Mouse (Mus musculus) CH12.LX (cell line): ENCODE results near the gene Nudt15. TPM values are rescaled to one million over a fixed set of nuclear protein-coding genes. Genes with fewer than 3 reads are reported as not detected.

ENCODE experiments used
- DNase-seq: peaks from one replicate; pipeline ENCODE4 v3.0.0-alpha.2; 2013; ENCODE audit errors: extremely low read depth
- H3K27ac ChIP-seq: 2 replicates; pipeline ENCODE4 v1.5.1; 2012; ENCODE audit warnings: low read depth, mild to moderate bottlenecking, control low read depth, moderate library complexity; ENCODE audit not compliant: insufficient read depth
- H3K27me3 ChIP-seq: replicated peaks from 2 replicates; pipeline ENCODE3; 2012; ENCODE audit warnings: inconsistent platforms
- H3K36me3 ChIP-seq, 2 experiments: replicated peaks in 1 of 2; 2 replicates each; pipeline versions ENCODE3 to v1.6.1; 2012; ENCODE audit warnings: inconsistent platforms in 1 of 2, low read length in 1 of 2, mild to moderate bottlenecking in 1 of 2, mixed read lengths in 1 of 2, moderate library complexity in 1 of 2; ENCODE audit not compliant: control insufficient read depth in 1 of 2, insufficient read depth in 1 of 2
- H3K4me1 ChIP-seq, 2 experiments: 2 replicates each; pipeline ENCODE4 v1.6.1; 2012; ENCODE audit warnings: inconsistent platforms in 1 of 2, moderate library complexity in 1 of 2; ENCODE audit not compliant: insufficient read depth in 2 of 2, control insufficient read depth in 1 of 2
- H3K4me2 ChIP-seq: 2 replicates; pipeline ENCODE4 v1.6.1; 2012; ENCODE audit warnings: low read depth, mild to moderate bottlenecking, control low read depth; ENCODE audit not compliant: poor library complexity, insufficient read depth, severe bottlenecking
- H3K4me3 ChIP-seq, 3 experiments: fragments of 150-350 bp in 1 of 3; sonication (generic) in 1 of 3; replicated peaks in 1 of 3; 2 replicates each; pipeline versions ENCODE3 to v1.5.1; 2011 to 2012; ENCODE audit warnings: low read depth in 2 of 3, low read length in 2 of 3, mild to moderate bottlenecking in 2 of 3, moderate library complexity in 2 of 3, control low read depth in 1 of 3, improper control_type of control experiment in 1 of 3, inconsistent platforms in 1 of 3, mixed read lengths in 1 of 3; ENCODE audit not compliant: poor library complexity in 1 of 3
- H3K79me2 ChIP-seq: replicated peaks from 2 replicates; pipeline ENCODE4 v1.6.1; 2012; ENCODE audit warnings: mild to moderate bottlenecking, moderate library complexity; ENCODE audit not compliant: control insufficient read depth, poor library complexity, insufficient read depth, severe bottlenecking; ENCODE audit errors: extremely low read depth
- H3K9ac ChIP-seq: 2 replicates; pipeline ENCODE4 v1.6.1; 2012; ENCODE audit warnings: low read depth, mild to moderate bottlenecking, control low read depth, moderate library complexity; ENCODE audit not compliant: insufficient read depth
- H3K9me3 ChIP-seq: replicated peaks from 2 replicates; pipeline ENCODE3; 2012; ENCODE audit warnings: low read length, inconsistent platforms, mixed read lengths
- CHD1 ChIP-seq: IDR thresholded peaks from 2 replicates; pipeline ENCODE4 v1.6.1; 2012; ENCODE audit warnings: low read depth, low read length, improper control_type of control experiment, inconsistent platforms
- CTCF ChIP-seq, 2 experiments: IDR thresholded peaks in 1 of 2; conservative IDR thresholded peaks in 1 of 2; 2 replicates each; pipeline ENCODE4 v1.5.1; 2011 to 2012; ENCODE audit warnings: low read depth in 2 of 2, low read length in 2 of 2, improper control_type of control experiment in 1 of 2, inconsistent platforms in 1 of 2, mild to moderate bottlenecking in 1 of 2, moderate library complexity in 1 of 2
- E2F4 ChIP-seq: IDR thresholded peaks from 2 replicates; pipeline ENCODE4 v1.6.1; 2011; ENCODE audit warnings: low read depth, low read length, improper control_type of control experiment; ENCODE audit not compliant: insufficient replicate concordance
- ELF1 ChIP-seq: IDR thresholded peaks from 2 replicates; pipeline ENCODE4 v1.6.1; 2014; ENCODE audit warnings: low read depth, mild to moderate bottlenecking, inconsistent platforms, low read length, improper control_type of control experiment
- EP300 ChIP-seq: IDR thresholded peaks from 2 replicates; pipeline ENCODE4 v1.6.1; 2011; ENCODE audit warnings: low read length, improper control_type of control experiment
- ETS1 ChIP-seq: conservative IDR thresholded peaks from 2 replicates; pipeline ENCODE4 v1.6.1; 2012; ENCODE audit warnings: low read depth, mild to moderate bottlenecking, inconsistent platforms, low read length, improper control_type of control experiment, moderate library complexity
- GABPA ChIP-seq: IDR thresholded peaks from 2 replicates; pipeline ENCODE4 v1.6.1; 2012; ENCODE audit warnings: low read depth, low read length, improper control_type of control experiment, inconsistent platforms; ENCODE audit not compliant: insufficient replicate concordance
- HCFC1 ChIP-seq: IDR thresholded peaks from 2 replicates; pipeline ENCODE4 v1.6.1; 2012; ENCODE audit warnings: low read depth, mild to moderate bottlenecking, inconsistent platforms, low read length, improper control_type of control experiment
- IRF4 ChIP-seq: IDR thresholded peaks from 2 replicates; pipeline ENCODE4 v1.6.1; 2014; ENCODE audit warnings: low read depth, mild to moderate bottlenecking, inconsistent platforms, low read length, improper control_type of control experiment
- JUN ChIP-seq: IDR thresholded peaks from 2 replicates; pipeline ENCODE4 v1.6.1; 2011; ENCODE audit warnings: low read depth, mild to moderate bottlenecking, low read length, improper control_type of control experiment, moderate library complexity; ENCODE audit not compliant: insufficient read depth
- KAT2A ChIP-seq: IDR thresholded peaks from 2 replicates; pipeline ENCODE4 v1.6.1; 2012; ENCODE audit warnings: low read length, improper control_type of control experiment, inconsistent platforms; ENCODE audit not compliant: insufficient replicate concordance
- MAFK ChIP-seq: IDR thresholded peaks from 2 replicates; pipeline ENCODE4 v1.6.1; 2011; ENCODE audit warnings: low read length, improper control_type of control experiment; ENCODE audit not compliant: insufficient replicate concordance
- MAZ ChIP-seq: IDR thresholded peaks from 2 replicates; pipeline ENCODE4 v1.6.1; 2012; ENCODE audit warnings: low read depth, mild to moderate bottlenecking, inconsistent platforms, low read length, improper control_type of control experiment, moderate library complexity
- MEF2A ChIP-seq: IDR thresholded peaks from 2 replicates; pipeline ENCODE4 v1.6.1; 2014; ENCODE audit warnings: low read depth, mild to moderate bottlenecking, inconsistent platforms, low read length, improper control_type of control experiment, borderline replicate concordance
- MXI1 ChIP-seq: IDR thresholded peaks from 2 replicates; pipeline ENCODE4 v1.6.1; 2011; ENCODE audit warnings: mild to moderate bottlenecking, low read depth, low read length, improper control_type of control experiment
- MYC ChIP-seq: IDR thresholded peaks from 2 replicates; pipeline ENCODE4 v1.6.1; 2011; ENCODE audit warnings: low read depth, mild to moderate bottlenecking, improper control_type of control experiment, low read length
- NELFE ChIP-seq: IDR thresholded peaks from 2 replicates; pipeline ENCODE4 v1.6.1; 2011; ENCODE audit warnings: low read depth, low read length, improper control_type of control experiment
- NRF1 ChIP-seq: IDR thresholded peaks from 2 replicates; pipeline ENCODE4 v1.6.1; 2014; ENCODE audit warnings: low read depth, mild to moderate bottlenecking, inconsistent platforms, low read length, improper control_type of control experiment, moderate library complexity
- POLR2A ChIP-seq: IDR thresholded peaks from 2 replicates; pipeline ENCODE4 v1.6.1; 2011; ENCODE audit warnings: low read depth, mild to moderate bottlenecking, improper control_type of control experiment, low read length
- POLR2AphosphoS2 ChIP-seq: IDR thresholded peaks from 2 replicates; pipeline ENCODE4 v1.6.1; 2011; ENCODE audit warnings: low read depth, low read length, improper control_type of control experiment
- RAD21 ChIP-seq: IDR thresholded peaks from 2 replicates; pipeline ENCODE4 v1.6.1; 2011; ENCODE audit warnings: low read depth, mild to moderate bottlenecking, low read length, improper control_type of control experiment, moderate library complexity
- SMC3 ChIP-seq: IDR thresholded peaks from 2 replicates; pipeline ENCODE4 v1.6.1; 2011; ENCODE audit warnings: low read depth, low read length, improper control_type of control experiment
- TCF12 ChIP-seq: IDR thresholded peaks from 2 replicates; pipeline ENCODE4 v1.6.1; 2014; ENCODE audit warnings: low read depth, mild to moderate bottlenecking, inconsistent platforms, low read length, improper control_type of control experiment
- UBTF ChIP-seq: IDR thresholded peaks from 2 replicates; pipeline ENCODE4 v1.6.1; 2012; ENCODE audit warnings: low read depth, mild to moderate bottlenecking, inconsistent platforms, low read length, improper control_type of control experiment, moderate library complexity
- USF1 ChIP-seq: IDR thresholded peaks from 2 replicates; pipeline ENCODE4 v1.6.1; 2014; ENCODE audit warnings: low read depth, mild to moderate bottlenecking, inconsistent platforms, low read length, improper control_type of control experiment
- USF2 ChIP-seq: conservative IDR thresholded peaks from 2 replicates; pipeline ENCODE4 v1.6.1; 2011; ENCODE audit warnings: low read depth, low read length, improper control_type of control experiment
- ZC3H11A ChIP-seq: IDR thresholded peaks from 2 replicates; pipeline ENCODE4 v1.6.1; 2012; ENCODE audit warnings: low read depth, mild to moderate bottlenecking, inconsistent platforms, low read length, improper control_type of control experiment
- ZKSCAN1 ChIP-seq: IDR thresholded peaks from 2 replicates; pipeline ENCODE4 v1.6.1; 2012; ENCODE audit warnings: low read depth, inconsistent platforms, low read length, improper control_type of control experiment, borderline replicate concordance
- ZMIZ1 ChIP-seq: IDR thresholded peaks from 2 replicates; pipeline ENCODE4 v1.6.1; 2012; ENCODE audit warnings: low read depth, mild to moderate bottlenecking, inconsistent platforms, low read length, improper control_type of control experiment
- ZNF384 ChIP-seq: IDR thresholded peaks from 2 replicates; pipeline ENCODE4 v1.6.1; 2012; ENCODE audit warnings: low read depth, low read length, improper control_type of control experiment, inconsistent platforms
- dilution Hi-C: fragments of 300-500 bp; cut with MboI; formaldehyde crosslinking; loops from 2 replicates; pipeline ENCODE4 v1.14.3; 2020; ENCODE audit warnings: low sequenced_read_pairs; ENCODE audit not compliant: extremely low pct_unique_long_range_greater_than_20kb, extremely low pct_ligation_motif_present
- in situ Hi-C: fragments of 300-500 bp; cut with MboI; formaldehyde crosslinking; loops from 3 replicates; pipeline ENCODE4 v1.14.3; 2019; ENCODE audit warnings: low sequenced_read_pairs, low pct_ligation_motif_present, low pct_unique_long_range_greater_than_20kb, mixed read lengths
- polyA plus RNA-seq: library from polyadenylated mRNA; unstranded; fragments of >175 nt; gene quantifications from 2 replicates; pipeline ENCODE4 v1.2.1, GENCODE M21; 2012; ENCODE audit warnings: low read depth; ENCODE audit not compliant: insufficient read length
- total RNA-seq, 2 experiments: library from RNA; depleted of rRNA; stranded (reverse); fragments of 300-350 nt in 1 of 2; fragments of >200 nt in 1 of 2; gene quantifications; 2 replicates each; pipeline ENCODE4 v1.2.3; 2012 to 2014

Gene Nudt15
- total and polyA plus RNA-seq, 3 experiments, result 2.5 to 9.0 (median 6.8) TPM

- Histone ChIP-seq H3K79me2 (no peaks in the 10 kb centered on the region), H3K9me3 (no peaks in the 10 kb centered on the region), H3K36me3 (no peaks in the 10 kb centered on the region), H3K9ac (peak overlapping the region; percentile 51; the same call in 1 of the 2 replicates), H3K4me1 (peaks cover 3 to 15% of the 10 kb centered on the region in 2 experiments; a peak in 2 of 4 replicates), H3K4me3 (peak overlapping the region in 2 of 3 experiments; percentile 23 to 50), H3K27me3 (no peaks in the 10 kb centered on the region), H3K27ac (no peak overlapping the region), H3K4me2 (peak overlapping the region; percentile 67)
- DNase-seq, result no peak
- in situ Hi-C loops (no loop called here), dilution Hi-C loops (no loop called here)
- no peak for TF ChIP-seq ELF1
- TF ChIP-seq NELFE, result no peak
- TF ChIP-seq HCFC1, result peak; percentile 34
- TF ChIP-seq POLR2AphosphoS2, result no peak
- TF ChIP-seq ZC3H11A, result no peak
Measured at GRCm38 (mm10) chr14:73524136-73524535, 23.9 kb downstream of the Nudt15 start.

- Histone ChIP-seq H3K27ac (no peak within 1 kb of the TSS), H3K4me3 (peak within 1 kb of the TSS; percentile 82 to 86 (median 84)), H3K27me3 (peaks cover 4% of the 10 kb centered on the region), H3K9ac (peak within 1 kb of the TSS; percentile 80), H3K79me2 (peaks cover 30% of the 10 kb centered on the region), H3K4me2 (peak within 1 kb of the TSS; percentile 99), H3K9me3 (peaks cover 2% of the 10 kb centered on the region), H3K36me3 (peaks cover 14 to 34% of the 10 kb centered on the region in 2 experiments), H3K4me1 (peaks cover 11 to 30% of the 10 kb centered on the region in 2 experiments)
- in situ Hi-C loops (no loop called here), dilution Hi-C loops (no loop called here)
- DNase-seq, result peak; percentile 95
- TF ChIP-seq GABPA (peak; percentile 98), MYC (peak; percentile 57; the same call in 1 of the 2 replicates), CHD1 (no peak), POLR2A (peak; percentile 95), ZMIZ1 (0 out of 2 replicates have a peak, but pooled peaks have one; percentile 29), ZNF384 (peak; percentile 55; the same call in 1 of the 2 replicates), USF1 (no peak; the same call in 1 of the 2 replicates), MEF2A (peak; percentile 84; the same call in 1 of the 2 replicates), UBTF (no peak), NRF1 (peak; percentile 96), E2F4 (0 out of 2 replicates have a peak, but pooled peaks have one; percentile 21), EP300 (no peak), NELFE (peak; percentile 98), JUN (no peak), MXI1 (peak; percentile 84), IRF4 (peak; percentile 69), MAZ (no peak), ZKSCAN1 (no peak), ETS1 (no peak; the same call in 1 of the 2 replicates), KAT2A (peak; percentile 90; the same call in 1 of the 2 replicates), POLR2AphosphoS2 (peak; percentile 64; the same call in 1 of the 2 replicates), ZC3H11A (no peak), CTCF (conservative IDR thresholded peaks at IDR 0.05 in 1 of 2, IDR thresholded peaks at IDR 0.05 in 1 of 2; ENCODE audit: low read depth in 2 of 2, low read length in 2 of 2) (peak; percentile 100), SMC3 (peak; percentile 72), TCF12 (peak; percentile 97), RAD21 (no peak; the same call in 1 of the 2 replicates), HCFC1 (peak; percentile 93), USF2 (no peak), MAFK (no peak)
Measured at GRCm38 (mm10) chr14:73509765-73510423, 38.1 kb downstream of the Nudt15 start, which contains the start of gene Med4. TSS of gene Med4 (plus strand) at chr14:73510025.
